Mouse (Mus musculus) forebrain, embryonic 13.5 days (tissue): ENCODE measurements around the gene Stx18. TPM values are rescaled to one million over a fixed set of nuclear protein-coding genes. Genes with fewer than 3 reads are reported as not detected.

ENCODE experiments used
- ATAC-seq: fragments of 200-750 bp; cut with Nextera tagmentation; 2 replicates; pipeline ENCODE4 v1.8.0; 2017
- H3K27ac ChIP-seq: fragments of 300-500 bp; sonication (generic); 2 replicates; pipeline ENCODE4 v1.5.1; 2015; ENCODE audit warnings: inconsistent platforms, mild to moderate bottlenecking, moderate library complexity
- H3K27me3 ChIP-seq: fragments of 300-500 bp; sonication (generic); 2 replicates; pipeline ENCODE4 v1.6.1; 2015; ENCODE audit warnings: mild to moderate bottlenecking, inconsistent platforms
- H3K36me3 ChIP-seq: fragments of 300-500 bp; sonication (generic); 2 replicates; pipeline ENCODE4 v1.6.1; 2015; ENCODE audit warnings: mild to moderate bottlenecking, inconsistent platforms; ENCODE audit not compliant: poor library complexity, severe bottlenecking
- H3K4me1 ChIP-seq: fragments of 300-500 bp; sonication (generic); 2 replicates; pipeline ENCODE4 v1.6.1; 2015; ENCODE audit warnings: inconsistent platforms
- H3K4me2 ChIP-seq: fragments of 300-500 bp; sonication (generic); 2 replicates; pipeline ENCODE4 v1.6.1; 2015; ENCODE audit warnings: inconsistent platforms, mild to moderate bottlenecking, moderate library complexity
- H3K4me3 ChIP-seq: fragments of 300-500 bp; sonication (generic); 2 replicates; pipeline ENCODE4 v1.5.1; 2015; ENCODE audit warnings: mild to moderate bottlenecking, inconsistent platforms
- H3K9ac ChIP-seq: fragments of 300-500 bp; sonication (generic); 2 replicates; pipeline ENCODE4 v1.6.1; 2015; ENCODE audit warnings: mild to moderate bottlenecking, inconsistent platforms
- H3K9me3 ChIP-seq: fragments of 300-500 bp; sonication (generic); replicated peaks from 2 replicates; pipeline ENCODE4 v1.6.1; 2016; ENCODE audit warnings: inconsistent platforms
- whole genome bisulfite sequencing: fragments of 180-500 bp; shearing (Covaris S2); methylation state at CpG from one replicate; pipeline ENCODE4 v1.1.7; 2015; 5-methylcytosine and 5-hydroxymethylcytosine counted together
- polyA plus RNA-seq: library from polyadenylated mRNA; unstranded; fragments of >200 nt; fragmentation: Nextera tagmentation; extraction: Ambion mirVana; gene quantifications from 2 replicates; pipeline ENCODE4 v1.2.1, GENCODE M21; 2015

Gene Stx18
- polyA plus RNA-seq, 1 experiment from 2014 or later: 34.4 TPM

GRCm38 (mm10) chr5:38184688-38185285 is 146.2 kb downstream of the Stx18 start:
- ATAC-seq: no peak
- no peaks in the 10 kb centered on the region for H3K4me1 ChIP-seq
- no peak overlapping the region for H3K27ac ChIP-seq
- no peaks in the 10 kb centered on the region; the same call in 1 of the 2 replicates for H3K9me3 ChIP-seq
- no peaks in the 10 kb centered on the region for H3K36me3 ChIP-seq
- no peak overlapping the region for H3K4me2 ChIP-seq
- no peaks in the 10 kb centered on the region for H3K27me3 ChIP-seq
- no peak overlapping the region for H3K9ac ChIP-seq
- 86% methylated on average over 6 of the region's 6 CpGs for WGBS
- H3K4me3 ChIP-seq: no peak overlapping the region

GRCm38 (mm10) chr5:38187006-38187405 is 148.5 kb downstream of the Stx18 start:
- Histone ChIP-seq H3K27ac (no peak overlapping the region), H3K9me3 (no peaks in the 10 kb centered on the region; the same call in 1 of the 2 replicates), H3K9ac (no peak overlapping the region), H3K4me3 (no peak overlapping the region), H3K4me2 (no peak overlapping the region), H3K4me1 (no peaks in the 10 kb centered on the region), H3K36me3 (no peaks in the 10 kb centered on the region), H3K27me3 (no peaks in the 10 kb centered on the region)
- no peak for ATAC-seq
- WGBS: 91% methylated on average over 2 of the region's 2 CpGs

Other genes with a start within 250 kb of the Stx18 start
- gene Msx1, start 214.2 kb upstream of the Stx18 start, polyA plus RNA-seq: 17.7 and 20.2 TPM in 2 replicates
- gene Nsg1, start 121.2 kb downstream of the Stx18 start, polyA plus RNA-seq: 636 and 754 TPM in 2 replicates
- gene Zbtb49, start 181.7 kb downstream of the Stx18 start, polyA plus RNA-seq: 21.2 and 22.7 TPM in 2 replicates
- 93.5 and 96.4 TPM in 2 replicates for gene Lyar, start 181.7 kb downstream of the Stx18 start, polyA plus RNA-seq
- 99.2 and 110 TPM in 2 replicates for gene Tmem128, start 221.4 kb downstream of the Stx18 start, polyA plus RNA-seq
- gene Otop1, start 237.2 kb downstream of the Stx18 start, polyA plus RNA-seq: not detected in 2 replicates